Mouse (Mus musculus) midbrain, embryonic 16.5 days (tissue): Measurements from ENCODE around the gene Fas. TPM values are rescaled to one million over a fixed set of nuclear protein-coding genes. Genes with fewer than 3 reads are reported as not detected.

Source experiments
- ATAC-seq: fragments of 200-750 bp; cut with Nextera tagmentation; 2 replicates; pipeline ENCODE4 v1.8.0; 2017; ENCODE audit warnings: moderate TSS enrichment
- H3K27ac ChIP-seq: fragments of 300-500 bp; sonication (generic); 2 replicates; pipeline ENCODE4 v1.5.1; 2014; ENCODE audit warnings: mild to moderate bottlenecking, low read length, mixed read lengths
- H3K27me3 ChIP-seq: fragments of 300-500 bp; sonication (generic); 2 replicates; pipeline ENCODE4 v1.6.1; 2014; ENCODE audit warnings: low read depth, low read length, mixed read lengths; ENCODE audit not compliant: control insufficient read depth, insufficient read depth
- H3K36me3 ChIP-seq: fragments of 300-500 bp; sonication (generic); 2 replicates; pipeline ENCODE4 v1.6.1; 2014; ENCODE audit warnings: mild to moderate bottlenecking, low read length, moderate library complexity, mixed read lengths; ENCODE audit not compliant: control insufficient read depth, insufficient read depth
- H3K4me1 ChIP-seq: fragments of 300-500 bp; sonication (generic); 2 replicates; pipeline ENCODE4 v1.6.1; 2014; ENCODE audit warnings: mild to moderate bottlenecking, low read length, mixed read lengths; ENCODE audit not compliant: control insufficient read depth, insufficient read depth
- H3K4me2 ChIP-seq: fragments of 300-500 bp; sonication (generic); 2 replicates; pipeline ENCODE4 v1.6.1; 2014; ENCODE audit warnings: mild to moderate bottlenecking, low read length, mixed read lengths
- H3K4me3 ChIP-seq: fragments of 300-500 bp; sonication (generic); 2 replicates; pipeline ENCODE4 v1.5.1; 2014; ENCODE audit warnings: low read depth, mild to moderate bottlenecking, low read length, moderate library complexity, mixed read lengths
- H3K9ac ChIP-seq: fragments of 300-500 bp; sonication (generic); 2 replicates; pipeline ENCODE4 v1.6.1; 2014; ENCODE audit warnings: low read depth, low read length, mixed read lengths
- H3K9me3 ChIP-seq: fragments of 300-500 bp; sonication (generic); replicated peaks from 2 replicates; pipeline ENCODE4 v1.6.1; 2014; ENCODE audit warnings: mild to moderate bottlenecking, low read length, mixed read lengths; ENCODE audit not compliant: control insufficient read depth, poor library complexity, severe bottlenecking
- WGBS: fragments of 180-500 bp; shearing (Covaris S2); extraction: QIAGEN DNeasy Blood & Tissue Kit; methylation state at CpG from one replicate; pipeline ENCODE4 v1.1.7; 2014; 5-methylcytosine and 5-hydroxymethylcytosine counted together
- polyA plus RNA-seq: library from polyadenylated mRNA; unstranded; fragments of >200 nt; fragmentation: Nextera tagmentation; extraction: Ambion mirVana; gene quantifications from 2 replicates; pipeline ENCODE4 v1.2.1, GENCODE M21; 2015

Gene Fas
- polyA plus RNA-seq, 1 experiment from 2014 or later = 1.5 TPM

GRCm38 (mm10) chr19:34270824-34271464, 19.5 kb upstream of the Fas start:
- Histone ChIP-seq H3K4me3 (no peak overlapping the region), H3K27me3 (no peaks in the 10 kb centered on the region), H3K4me1 (no peaks in the 10 kb centered on the region), H3K36me3 (no peaks in the 10 kb centered on the region), H3K4me2 (no peak overlapping the region), H3K27ac (no peak overlapping the region), H3K9ac (no peak overlapping the region), H3K9me3 (no peaks in the 10 kb centered on the region)
- no peak for ATAC-seq
- 97% methylated on average over 13 of the region's 13 CpGs for WGBS

GRCm38 (mm10) chr19:34273073-34273472, 17.4 kb upstream of the Fas start:
- no peak for ATAC-seq
- 100% methylated on average over 1 of the region's 1 CpGs for WGBS

GRCm38 (mm10) chr19:34278078-34278477, 12.4 kb upstream of the Fas start:
- no peaks in the 10 kb centered on the region for H3K27me3 ChIP-seq
- H3K27ac ChIP-seq = no peak overlapping the region
- H3K36me3 ChIP-seq = no peaks in the 10 kb centered on the region
- WGBS = 65% methylated on average over 3 of the region's 3 CpGs
- H3K4me1 ChIP-seq = no peaks in the 10 kb centered on the region
- no peaks in the 10 kb centered on the region for H3K9me3 ChIP-seq
- H3K4me2 ChIP-seq = no peak overlapping the region
- ATAC-seq = no peak
- no peak overlapping the region for H3K9ac ChIP-seq
- H3K4me3 ChIP-seq = no peak overlapping the region

More at GRCm38 (mm10) chr19:34273073-34273472, 17.4 kb upstream of the Fas start:
- Histone ChIP-seq H3K27ac (no peak overlapping the region), H3K27me3 (no peaks in the 10 kb centered on the region), H3K9me3 (no peaks in the 10 kb centered on the region), H3K4me3 (no peak overlapping the region), H3K9ac (no peak overlapping the region), H3K4me2 (no peak overlapping the region), H3K36me3 (no peaks in the 10 kb centered on the region), H3K4me1 (no peaks in the 10 kb centered on the region)

GRCm38 (mm10) chr19:34283614-34284013, 6.9 kb upstream of the Fas start:
- Histone ChIP-seq H3K27ac (no peak overlapping the region), H3K4me1 (no peaks in the 10 kb centered on the region), H3K9me3 (no peaks in the 10 kb centered on the region), H3K4me3 (no peak overlapping the region), H3K4me2 (no peak overlapping the region), H3K9ac (no peak overlapping the region), H3K27me3 (no peaks in the 10 kb centered on the region), H3K36me3 (no peaks in the 10 kb centered on the region)
- 89% methylated on average over 6 of the region's 6 CpGs for WGBS
- ATAC-seq = no peak

- Histone ChIP-seq H3K27me3 (no peaks in the 10 kb centered on the region), H3K4me2 (0 out of 2 replicates have a peak overlapping the region, but pooled peaks have one; percentile 11), H3K36me3 (no peaks in the 10 kb centered on the region), H3K9ac (no peak overlapping the region), H3K9me3 (no peaks in the 10 kb centered on the region), H3K4me3 (no peak overlapping the region), H3K4me1 (no peaks in the 10 kb centered on the region), H3K27ac (no peak overlapping the region)
- WGBS = 68% methylated on average over 10 of the region's 10 CpGs
- no peak for ATAC-seq
These were observed 6.1 kb upstream of the Fas start for GRCm38 (mm10) chr19:34284383-34284782.

GRCm38 (mm10) chr19:34284826-34285225, 5.6 kb upstream of the Fas start:
- no peak overlapping the region for H3K9ac ChIP-seq
- no peak overlapping the region for H3K27ac ChIP-seq
- H3K9me3 ChIP-seq = no peaks in the 10 kb centered on the region
- peaks cover under 1% of the 10 kb centered on the region; the same call in 1 of the 2 replicates for H3K4me1 ChIP-seq
- WGBS = 62% methylated on average over 2 of the region's 2 CpGs
- H3K4me2 ChIP-seq = no peak overlapping the region
- H3K27me3 ChIP-seq = no peaks in the 10 kb centered on the region
- H3K4me3 ChIP-seq = no peak overlapping the region
- no peak for ATAC-seq
- no peaks in the 10 kb centered on the region for H3K36me3 ChIP-seq

- no peak overlapping the region for H3K9ac ChIP-seq
- H3K4me3 ChIP-seq = no peak overlapping the region
- no peaks in the 10 kb centered on the region for H3K36me3 ChIP-seq
- no peak overlapping the region for H3K4me2 ChIP-seq
- no peak overlapping the region for H3K27ac ChIP-seq
- H3K4me1 ChIP-seq = peaks cover 13% of the 10 kb centered on the region
- ATAC-seq = no peak
- no peaks in the 10 kb centered on the region for H3K9me3 ChIP-seq
- no peaks in the 10 kb centered on the region for H3K27me3 ChIP-seq
These were observed 3.2 kb upstream of the Fas start for GRCm38 (mm10) chr19:34287221-34287620.

GRCm38 (mm10) chr19:34287656-34288415, 2.6 kb upstream of the Fas start:
- Histone ChIP-seq H3K27me3 (no peaks in the 10 kb centered on the region), H3K36me3 (no peaks in the 10 kb centered on the region), H3K4me1 (peaks cover 13% of the 10 kb centered on the region), H3K4me3 (no peak overlapping the region), H3K9ac (no peak overlapping the region), H3K27ac (no peak overlapping the region), H3K9me3 (no peaks in the 10 kb centered on the region), H3K4me2 (no peak overlapping the region)
- WGBS = 83% methylated on average over 13 of the region's 13 CpGs
- no peak for ATAC-seq

GRCm38 (mm10) chr19:34288696-34289095, 1.8 kb upstream of the Fas start:
- Histone ChIP-seq H3K9me3 (no peaks in the 10 kb centered on the region), H3K9ac (no peak overlapping the region), H3K27ac (no peak overlapping the region), H3K36me3 (no peaks in the 10 kb centered on the region), H3K4me1 (peaks cover 13% of the 10 kb centered on the region), H3K27me3 (no peaks in the 10 kb centered on the region), H3K4me2 (no peak overlapping the region), H3K4me3 (no peak overlapping the region)
- 91% methylated on average over 1 of the region's 1 CpGs for WGBS
- ATAC-seq = no peak
